Mouse (Mus musculus): ENCODE results near the gene Map3k14.

- TF ChIP-seq GATA1 (IDR thresholded peaks at IDR 0.05; ENCODE audit: low read length) (no peak), TAL1 (IDR thresholded peaks at IDR 0.05; ENCODE audit: low read length) (no peak)
Measured at GRCm38 (mm10) chr11:103246081-103246730, 21.1 kb downstream of the Map3k14 start.
